In genomic region chr9:14858782-14859181, GRCm38 (mm10) we compare ENCODE assay signal across 19 mouse cellular contexts. TPM values are rescaled to one million over a fixed set of nuclear protein-coding genes. Genes with fewer than 3 reads are reported as not detected.
"Had no signal": no experiment of that assay in that cellular context is flagged by ENCODE, and none has a peak within 500 bp of the region (broad histone marks: within the 10 kb centered on the region; RNA-seq: fewer than 3 reads in every experiment).

No protein-coding gene starts in this region.

- H3K4me1 ChIP-seq: liver, embryonic 13.5 days had no signal

- H3K27ac ChIP-seq: left cerebral cortex, adult 2 months; liver, embryonic 13.5 days had no signal

- H3K9me3 ChIP-seq: liver, embryonic 13.5 days had no signal

- H3K9ac ChIP-seq: liver, embryonic 13.5 days had no signal

- DNase-seq: layer of hippocampus, postnatal 36 days; liver, embryonic 13.5 days; lung, adult 2 months; lung, postnatal 14 days; lung, postnatal 4 days; midbrain, embryonic 14.5 days; right cerebral cortex, adult 18-20 months; right cerebral cortex, postnatal 14 days; right cerebral cortex, postnatal 4 days; thymus, postnatal 25 days had no signal

- H3K36me3 ChIP-seq: liver, embryonic 13.5 days had no signal

- H3K4me3 ChIP-seq: left cerebral cortex, adult 2 months; liver, embryonic 13.5 days had no signal

- H3K4me2 ChIP-seq: liver, embryonic 13.5 days; midbrain, embryonic 11.5 days had no signal

RNA-seq across cellular contexts. Expression of gene Gpr83, which starts 1.2 kb away (rescaled TPM):
- polyA plus RNA-seq: liver, adult 2 months had no signal

RNA-seq across cellular contexts. Expression of gene Izumo1r, which starts 45.0 kb away (rescaled TPM):
- polyA plus RNA-seq: limb, embryonic 11.5 days; liver, embryonic 13.5 days; liver, embryonic 16.5 days; midbrain, embryonic 11.5 days; midbrain, embryonic 14.5 days; midbrain, postnatal 0 days; neural tube, embryonic 11.5 days; neural tube, embryonic 14.5 days; stomach, embryonic 14.5 days had no signal
